Mouse (Mus musculus) heart, embryonic 14.5 days (tissue): ENCODE results near the gene H2-Q7. TPM values are rescaled to one million over a fixed set of nuclear protein-coding genes. Genes with fewer than 3 reads are reported as not detected.
"Not testable (repeated sequence)": the region's sequence is repeated elsewhere in the genome, so short reads cannot be mapped to it uniquely, and the experiment has no call there.

Experiments used
- ATAC-seq: fragments of 200-750 bp; cut with Nextera tagmentation; 2 replicates; pipeline ENCODE4 v1.8.0; 2017; ENCODE audit warnings: low read depth, moderate TSS enrichment; ENCODE audit not compliant: insufficient number of reproducible peaks, insufficient read depth, low FRiP score
- H3K27ac ChIP-seq, 2 experiments: fragments of 200-500 bp in 1 of 2; fragments of 300-500 bp in 1 of 2; sonication (generic) in 1 of 2; replicated peaks in 1 of 2; 2 replicates each; pipeline ENCODE4 v1.5.1; 2012 to 2014; ENCODE audit warnings: low read depth in 2 of 2, low read length in 2 of 2, control low read depth in 1 of 2, mild to moderate bottlenecking in 1 of 2, mixed read lengths in 1 of 2; ENCODE audit not compliant: control insufficient read depth in 1 of 2, insufficient read depth in 1 of 2
- H3K27me3 ChIP-seq: fragments of 300-500 bp; sonication (generic); 2 replicates; pipeline ENCODE4 v1.6.1; 2014; ENCODE audit warnings: mild to moderate bottlenecking, low read length, control low read depth; ENCODE audit not compliant: control insufficient read depth, insufficient read depth
- H3K36me3 ChIP-seq: fragments of 300-500 bp; sonication (generic); 2 replicates; pipeline ENCODE4 v1.6.1; 2014; ENCODE audit warnings: mild to moderate bottlenecking, control low read depth, low read length, mixed read lengths; ENCODE audit not compliant: control insufficient read depth, insufficient read depth
- H3K4me1 ChIP-seq, 2 experiments: fragments of 200-500 bp in 1 of 2; fragments of 300-500 bp in 1 of 2; sonication (generic) in 1 of 2; 2 replicates each; pipeline ENCODE4 v1.6.1; 2012 to 2014; ENCODE audit warnings: low read length in 2 of 2, control low read depth in 1 of 2, mixed read lengths in 1 of 2; ENCODE audit not compliant: control insufficient read depth in 2 of 2, insufficient read depth in 2 of 2
- H3K4me2 ChIP-seq: fragments of 300-500 bp; sonication (generic); 2 replicates; pipeline ENCODE4 v1.6.1; 2014; ENCODE audit warnings: mild to moderate bottlenecking, low read length
- H3K4me3 ChIP-seq, 2 experiments: fragments of 200-500 bp in 1 of 2; fragments of 300-500 bp in 1 of 2; sonication (generic) in 1 of 2; 2 replicates each; pipeline ENCODE4 v1.5.1; 2012 to 2014; ENCODE audit warnings: low read length in 2 of 2, mild to moderate bottlenecking in 2 of 2, control low read depth in 1 of 2, low read depth in 1 of 2, moderate library complexity in 1 of 2; ENCODE audit not compliant: control insufficient read depth in 1 of 2, insufficient read depth in 1 of 2
- H3K9ac ChIP-seq: fragments of 300-500 bp; sonication (generic); 2 replicates; pipeline ENCODE4 v1.6.1; 2014; ENCODE audit warnings: mild to moderate bottlenecking, low read length
- H3K9me3 ChIP-seq: fragments of 300-500 bp; sonication (generic); 2 replicates; pipeline ENCODE4 v1.6.1; 2016; ENCODE audit warnings: low read length, control low read depth; ENCODE audit not compliant: control insufficient read depth
- WGBS: fragments of 180-500 bp; shearing (Covaris S2); extraction: QIAGEN DNeasy Blood & Tissue Kit; methylation state at CpG from one replicate; pipeline ENCODE4 v1.1.7; 2014; 5-methylcytosine and 5-hydroxymethylcytosine counted together
- polyA plus RNA-seq: library from polyadenylated mRNA; unstranded; fragments of >200 nt; fragmentation: Nextera tagmentation; extraction: Ambion mirVana; gene quantifications from 2 replicates; pipeline ENCODE4 v1.2.1, GENCODE M21; 2014

The H2-Q7 gene
- polyA plus RNA-seq, 1 experiment from 2014 or later = 0.89 TPM

DNA sequence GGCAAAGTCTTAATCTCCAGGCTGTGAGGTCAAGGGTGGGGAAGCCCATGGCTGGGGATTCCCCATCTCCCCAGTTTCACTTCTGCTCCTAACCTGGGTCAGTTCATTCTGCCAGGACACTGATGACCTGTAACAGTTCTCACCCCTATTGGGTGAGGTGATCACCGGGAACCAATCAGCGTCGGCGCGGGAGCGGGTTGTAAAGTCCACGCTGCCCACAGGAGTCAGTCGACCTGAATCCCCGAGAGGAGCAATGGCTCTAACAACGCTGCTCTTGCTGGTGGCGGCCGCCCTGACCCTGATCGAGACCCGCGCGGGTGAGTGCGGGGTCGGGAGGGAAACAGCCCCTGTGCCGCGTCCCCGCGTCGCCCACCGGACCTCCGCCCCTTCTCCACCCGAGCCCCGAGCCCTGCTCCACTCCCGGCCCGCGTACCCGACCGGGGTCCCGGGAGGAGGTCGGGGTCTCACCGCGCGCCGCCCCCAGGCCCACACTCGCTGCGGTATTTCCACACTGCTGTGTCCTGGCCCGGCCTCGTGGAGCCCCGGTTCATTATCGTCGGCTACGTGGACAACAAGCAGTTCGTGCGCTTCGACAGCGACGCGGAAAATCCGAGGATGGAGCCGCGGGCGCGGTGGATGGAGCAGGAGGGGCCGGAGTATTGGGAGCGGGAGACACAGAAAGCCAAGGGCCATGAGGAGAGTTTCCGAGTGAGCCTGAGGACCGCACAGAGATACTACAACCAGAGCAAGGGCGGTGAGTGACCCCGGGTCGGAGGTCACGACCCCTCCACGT lies 14.1 kb upstream of the H2-Q7 start, which contains the start of gene H2-Q6:
Gene H2-Q6, plus strand, starts transcription at position 227 of the 793 bp plus-strand sequence.
- 2% methylated on average over 51 of the region's 66 CpGs for WGBS
- H3K36me3 ChIP-seq, H3K9ac ChIP-seq, H3K27ac ChIP-seq, H3K9me3 ChIP-seq, H3K4me1 ChIP-seq: not testable (repeated sequence)
- Histone ChIP-seq H3K4me3 (peak within 1 kb of the TSS; percentile 9 to 34), H3K27me3 (peaks cover 16% of the 10 kb centered on the region), H3K4me2 (peak within 1 kb of the TSS; percentile 66)
- ATAC-seq = peak; percentile 20

GRCm38 (mm10) chr17:35425474-35425873 lies 13.5 kb upstream of the H2-Q7 start:
- Histone ChIP-seq H3K4me2 (peak overlapping the region; percentile 66), H3K27me3 (peaks cover 16% of the 10 kb centered on the region), H3K4me3 (peak overlapping the region; percentile 9 to 34; a peak in 3 of 4 replicates)
- H3K27ac ChIP-seq, H3K9me3 ChIP-seq, H3K36me3 ChIP-seq, H3K9ac ChIP-seq, H3K4me1 ChIP-seq: not testable (repeated sequence)
- ATAC-seq = 0 out of 2 replicates have a peak, but pooled peaks have one; percentile 18
- WGBS = 10% methylated on average over 28 of the region's 28 CpGs

- not testable (repeated sequence) for H3K4me2 ChIP-seq, H3K4me3 ChIP-seq, H3K27ac ChIP-seq, H3K9ac ChIP-seq, H3K9me3 ChIP-seq, H3K36me3 ChIP-seq, H3K27me3 ChIP-seq, H3K4me1 ChIP-seq, ATAC-seq
- 80% methylated on average over 6 of the region's 6 CpGs for WGBS
Observed at GRCm38 (mm10) chr17:35428883-35429282, 10.1 kb upstream of the H2-Q7 start.

- not testable (repeated sequence) for H3K4me1 ChIP-seq, H3K9me3 ChIP-seq, H3K4me2 ChIP-seq, H3K4me3 ChIP-seq, H3K27ac ChIP-seq, H3K9ac ChIP-seq, H3K27me3 ChIP-seq, ATAC-seq, H3K36me3 ChIP-seq
- 71% methylated on average over 6 of the region's 6 CpGs for WGBS
Observed at GRCm38 (mm10) chr17:35430671-35431070, 8.3 kb upstream of the H2-Q7 start.

DNA sequence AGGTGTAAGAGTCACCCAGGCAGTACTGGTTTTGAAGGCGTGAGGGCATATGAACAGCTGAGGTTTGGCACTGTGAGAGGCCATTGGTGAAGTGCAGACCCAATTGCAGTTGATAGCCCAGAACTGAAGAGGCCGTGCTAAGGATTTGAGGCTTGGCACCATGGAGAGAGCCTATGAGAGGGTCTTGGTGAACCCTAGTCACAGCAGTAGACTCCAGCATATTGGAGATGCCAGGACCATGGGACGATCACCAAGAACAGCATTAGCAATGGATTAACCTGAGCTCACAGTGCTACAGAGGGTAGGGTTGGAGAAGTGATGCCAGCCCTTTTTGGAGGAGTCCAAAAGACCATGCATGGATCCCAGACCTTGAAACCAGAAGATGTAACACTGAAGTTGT lies 6.8 kb upstream of the H2-Q7 start:
- H3K4me1 ChIP-seq, H3K9me3 ChIP-seq, H3K27ac ChIP-seq, H3K9ac ChIP-seq, H3K36me3 ChIP-seq, H3K27me3 ChIP-seq, H3K4me3 ChIP-seq, H3K4me2 ChIP-seq, ATAC-seq: not testable (repeated sequence)
- 75% methylated on average over 2 of the region's 3 CpGs for WGBS

DNA sequence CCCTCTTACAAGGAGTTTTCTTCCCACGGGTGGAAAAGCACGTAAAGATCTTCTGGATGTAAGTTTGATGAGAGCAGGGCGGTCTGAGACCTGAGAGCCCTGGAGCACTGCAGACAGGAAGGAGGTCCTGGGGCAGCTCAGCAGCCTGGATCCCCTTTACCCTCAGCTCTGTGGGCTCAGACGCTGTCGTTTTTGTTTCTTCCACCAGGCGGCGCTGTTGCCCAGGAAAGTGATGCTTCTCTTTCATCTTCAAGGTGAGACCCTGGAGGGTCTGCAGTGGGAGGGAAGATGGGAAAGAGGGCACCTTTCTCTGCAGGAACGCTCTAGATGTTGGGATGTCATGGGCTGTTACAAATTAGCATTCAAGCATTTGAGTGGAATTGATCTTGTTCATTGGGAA lies 4.1 kb upstream of the H2-Q7 start:
- not testable (repeated sequence) for H3K9ac ChIP-seq
- WGBS = 3% methylated on average over 8 of the region's 8 CpGs

DNA sequence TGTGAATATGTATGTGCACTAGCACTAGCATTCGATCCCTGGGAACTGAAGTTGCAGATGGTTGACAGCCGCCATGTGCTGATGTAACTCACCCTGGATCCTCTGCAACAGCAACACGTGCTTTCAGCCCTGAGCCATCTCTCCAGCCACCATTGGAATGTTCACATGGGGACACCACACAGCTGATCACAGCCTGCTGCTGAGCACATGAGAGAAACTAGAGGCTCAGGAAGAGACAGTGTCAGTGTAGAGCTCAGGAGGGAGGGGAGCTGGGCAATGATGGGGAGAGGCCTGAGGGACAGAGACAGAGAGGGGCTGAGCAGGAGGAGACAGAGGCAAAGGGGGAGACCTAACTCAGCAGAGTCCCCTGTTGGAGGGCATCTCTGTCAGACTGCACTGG lies 3.4 kb upstream of the H2-Q7 start:
- H3K9me3 ChIP-seq, H3K9ac ChIP-seq, ATAC-seq, H3K27ac ChIP-seq, H3K4me1 ChIP-seq, H3K4me2 ChIP-seq, H3K4me3 ChIP-seq, H3K36me3 ChIP-seq: not testable (repeated sequence)
- H3K27me3 ChIP-seq = peaks cover 13% of the 10 kb centered on the region
- 65% methylated on average over 3 of the region's 3 CpGs for WGBS

More for the DNA sequence above, 4.1 kb upstream of the H2-Q7 start:
- H3K36me3 ChIP-seq, H3K9me3 ChIP-seq, H3K27ac ChIP-seq, H3K4me2 ChIP-seq, H3K27me3 ChIP-seq, ATAC-seq, H3K4me1 ChIP-seq, H3K4me3 ChIP-seq: not testable (repeated sequence)
